Comparison of ENCODE assay signal across 9 mouse cellular contexts in the genomic region with DNA sequence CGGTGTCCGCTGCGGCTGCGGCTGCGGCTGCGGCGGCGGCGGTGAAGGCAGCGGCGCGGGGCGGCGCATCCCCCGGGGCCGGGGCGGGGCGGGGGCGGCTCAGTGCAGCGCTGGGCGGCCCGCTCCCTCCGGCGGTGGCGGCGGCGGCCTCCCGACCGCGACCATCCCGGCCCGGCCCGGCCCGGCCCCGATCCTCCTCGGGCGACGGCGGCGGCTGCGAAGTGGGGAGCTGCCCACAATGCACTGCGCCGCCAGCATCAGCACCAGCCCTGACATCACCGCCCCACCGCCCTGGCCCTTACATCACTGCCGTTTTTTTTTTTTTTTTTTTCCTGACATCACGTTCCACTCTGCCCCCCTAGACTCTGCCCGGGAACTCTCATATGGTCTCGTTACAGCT. TPM values are rescaled to one million over a fixed set of nuclear protein-coding genes. Genes with fewer than 3 reads are reported as not detected.
DNase-seq lines count a peak whose midpoint lies in the region; ATAC-seq lines count a peak whose summit lies in the region.
"Had no signal": no experiment of that assay in that cellular context is flagged by ENCODE, and none has a peak within 500 bp of the region (broad histone marks: within the 10 kb centered on the region; RNA-seq: fewer than 3 reads in every experiment).

A gene (minus strand): TSS at position 245 of the 400 bp plus-strand sequence.

- ATAC-seq in kidney, embryonic 15.5 days (replicated peaks; ENCODE audit: low FRiP score) = no peak
- ATAC-seq: Patski had no signal

- no peaks in the 10 kb centered on the region for H3K9me3 ChIP-seq in kidney, embryonic 15.5 days (replicated peaks)
- no peaks in the 10 kb centered on the region for H3K9me3 ChIP-seq in hindbrain, embryonic 10.5 days

- 3% methylated on average over 23 of the region's 49 CpGs for WGBS in kidney, embryonic 15.5 days
- under 1% methylated on average over 49 of the region's 49 CpGs for WGBS in hindbrain, embryonic 10.5 days

- peaks cover 22% of the 10 kb centered on the region for H3K4me1 ChIP-seq in kidney, embryonic 15.5 days
- H3K4me1 ChIP-seq in hindbrain, embryonic 10.5 days (replicated peaks) = peaks cover 41% of the 10 kb centered on the region

- no peak within 1 kb of the TSS for H3K27ac ChIP-seq in kidney, embryonic 15.5 days
- peak within 1 kb of the TSS; percentile 86 for H3K27ac ChIP-seq in hindbrain, embryonic 10.5 days

- DNase-seq in kidney, postnatal 10 days = no peak
- peak; percentile 74 for DNase-seq in cerebellum, adult 8-10 months
- DNase-seq in hindbrain, embryonic 10.5 days (ENCODE audit: low spot score) = peak; percentile 37
- DNase-seq in left cerebral cortex, postnatal 4 days = peak; percentile 65
- peak; percentile 67 for DNase-seq in retina, embryonic 14.5 days (ENCODE audit: low spot score)
- DNase-seq in spleen, postnatal 36 days (ENCODE audit: low spot score in 2 of 2) = no peak
- DNase-seq in lung, postnatal 14 days = no peak

- H3K4me3 ChIP-seq in kidney, embryonic 15.5 days (replicated peaks) = peak within 1 kb of the TSS; percentile 46
- peak within 1 kb of the TSS; percentile 73 for H3K4me3 ChIP-seq in hindbrain, embryonic 10.5 days

- 0 out of 2 replicates have a peak within 1 kb of the TSS, but pooled peaks have one; percentile 29 for H3K9ac ChIP-seq in kidney, embryonic 15.5 days

- H3K27me3 ChIP-seq in kidney, embryonic 15.5 days = peaks cover 86% of the 10 kb centered on the region
- peaks cover 82% of the 10 kb centered on the region for H3K27me3 ChIP-seq in hindbrain, embryonic 10.5 days (ENCODE audit: insufficient read depth, poor library complexity, severe bottlenecking)

- no peaks in the 10 kb centered on the region for H3K36me3 ChIP-seq in kidney, embryonic 15.5 days
- H3K36me3 ChIP-seq in hindbrain, embryonic 10.5 days = no peaks in the 10 kb centered on the region

- peak within 1 kb of the TSS; percentile 79 for H3K4me2 ChIP-seq in kidney, embryonic 15.5 days

- intact Hi-C loops in left cerebral cortex, postnatal 4 days (cut with DNase I) = no loop called here

RNA-seq across cellular contexts. Expression of the gene that starts here (rescaled TPM):
- 0.17 and 0.26 TPM in 2 replicates for polyA plus RNA-seq in kidney, embryonic 15.5 days (2015; fragmentation: Nextera tagmentation; extraction: Ambion mirVana)
- polyA plus RNA-seq in hindbrain, embryonic 10.5 days (2016; fragmentation: Nextera tagmentation; extraction: Ambion mirVana) = 1.4 and 2.1 TPM in 2 replicates
- 10 to 100 TPM; 86.7 to 88.6 TPM for total RNA-seq in left cerebral cortex, postnatal 4 days (2021)

Comparison
In these comparisons a context has a peak if more than half of its experiments do, and no peak if none do; other contexts are left out.
1. DNase-seq: peak in cerebellum, adult 8-10 months (single experiment), hindbrain, embryonic 10.5 days (single experiment), left cerebral cortex, postnatal 4 days (single experiment) and retina, embryonic 14.5 days (single experiment); none in kidney, postnatal 10 days (single experiment), spleen, postnatal 36 days (0 of 2) and lung, postnatal 14 days (single experiment).